Mouse (Mus musculus): ENCODE measurements at regions not wholly inside any gene's neighbourhood (a gene's known extent, or its start where the extent isn't known, plus 50 kb on each side); places are given as distances from the start of the nearest gene placed in this dataset.

GRCm38 (mm10) chr4:10459603-10460002, 414.7 kb upstream of the 2610301B20Rik start:
- no peak for TF ChIP-seq ZC3H11A (IDR thresholded peaks at IDR 0.05; ENCODE audit: borderline replicate concordance, low read depth, low read length)
- TF ChIP-seq CHD2 (IDR thresholded peaks at IDR 0.05; ENCODE audit: low read depth, low read length), result no peak
- TF ChIP-seq MAFK (IDR thresholded peaks at IDR 0.05; ENCODE audit: insufficient read depth, low read depth, low read length), result no peak
- TF ChIP-seq HCFC1 (IDR thresholded peaks at IDR 0.05; ENCODE audit: borderline replicate concordance, insufficient read depth, low read length), result no peak

All from ES-E14 (cell line).